Mouse (Mus musculus) fat pad, adult 2 months (tissue): ENCODE measurements around the gene Ascl1.

Experiments used
- DNase-seq: peaks from one replicate; pipeline ENCODE4 v3.0.0-alpha.2; 2011; ENCODE audit warnings: low read depth, low spot score; ENCODE audit errors: extremely low read depth

Gene Ascl1

GRCm38 (mm10) chr10:87485721-87486620 lies 7.5 kb downstream of the Ascl1 start:
- DNase-seq: no peak

GRCm38 (mm10) chr10:87484831-87485720 lies 8.4 kb downstream of the Ascl1 start:
- DNase-seq: no peak

- no peak for DNase-seq
Observed at GRCm38 (mm10) chr10:87477895-87478294, 15.6 kb downstream of the Ascl1 start.

GRCm38 (mm10) chr10:87474971-87475370 lies 18.5 kb downstream of the Ascl1 start:
- no peak for DNase-seq

GRCm38 (mm10) chr10:87473475-87474131 lies 19.9 kb downstream of the Ascl1 start:
- DNase-seq: no peak

GRCm38 (mm10) chr10:87450777-87451176 lies 42.7 kb downstream of the Ascl1 start:
- DNase-seq: no peak

GRCm38 (mm10) chr10:87449368-87449767 lies 44.1 kb downstream of the Ascl1 start:
- no peak for DNase-seq

- DNase-seq: no peak
Observed at GRCm38 (mm10) chr10:87448257-87448656, 45.2 kb downstream of the Ascl1 start.

- DNase-seq: no peak
Observed at GRCm38 (mm10) chr10:87447754-87448095, 45.7 kb downstream of the Ascl1 start.

- no peak for DNase-seq
Observed at GRCm38 (mm10) chr10:87446829-87447753, 46.4 kb downstream of the Ascl1 start.

- DNase-seq: no peak
Observed at GRCm38 (mm10) chr10:87446139-87446828, 47.2 kb downstream of the Ascl1 start.
